Mouse (Mus musculus): Measurements from ENCODE around the gene Nrip1. TPM values are rescaled to one million over a fixed set of nuclear protein-coding genes. Genes with fewer than 3 reads are reported as not detected.
A peak's percentile ranks its signal among the peaks of the same experiment; 100 is the strongest.

The Nrip1 gene
- 23.6 and 26.5 TPM in 2 replicates for polyA plus RNA-seq (2014; fragmentation: Nextera tagmentation; extraction: Ambion mirVana)

DNA sequence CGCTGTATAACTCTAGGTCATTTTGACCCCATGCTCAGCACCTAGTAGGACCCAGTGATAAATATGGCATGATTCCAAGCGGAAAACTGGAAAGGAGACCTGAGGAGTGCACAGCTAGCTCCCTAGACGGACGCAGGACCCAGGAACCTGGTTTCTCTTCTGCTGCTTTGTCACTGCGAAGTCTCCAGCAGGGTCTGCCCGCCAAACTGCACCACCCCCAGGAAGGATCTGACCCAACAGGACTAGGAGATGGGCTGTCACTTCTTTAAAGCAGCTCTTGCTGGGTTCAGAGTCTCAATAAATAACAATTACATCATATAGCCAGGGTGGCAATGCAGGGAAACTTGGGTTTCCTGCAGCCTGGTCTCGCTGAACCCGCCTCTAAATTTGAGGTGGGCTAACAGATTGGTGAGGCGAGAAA is at the start of gene Nrip1:
Gene Nrip1 (minus strand): TSS at position 157 of the 421 bp plus-strand sequence.
- 1% methylated on average over 9 of the region's 9 CpGs for WGBS (ENCODE audit: insufficient replicate concordance)
- peak; percentile 8 for ATAC-seq (replicated peaks; ENCODE audit: insufficient number of reproducible peaks, low FRiP score, low TSS enrichment)
- H3K27me3 ChIP-seq (ENCODE audit: control insufficient read depth, insufficient read depth, low read length) = no peaks in the 10 kb centered on the region
- H3K4me3 ChIP-seq (ENCODE audit: low read depth, low read length) = peak within 1 kb of the TSS; percentile 95
- H3K36me3 ChIP-seq (ENCODE audit: control insufficient read depth, insufficient read depth, low read length) = no peaks in the 10 kb centered on the region
- peak within 1 kb of the TSS; percentile 99 for H3K27ac ChIP-seq (ENCODE audit: low read depth, low read length)
- no peaks in the 10 kb centered on the region for H3K9me3 ChIP-seq (replicated peaks; ENCODE audit: control insufficient read depth, low read length)
- H3K4me1 ChIP-seq (ENCODE audit: control insufficient read depth, insufficient read depth, low read length) = peaks cover 8% of the 10 kb centered on the region; the same call in 1 of the 2 replicates
- H3K9ac ChIP-seq (ENCODE audit: low read depth, low read length) = peak within 1 kb of the TSS; percentile 97
- peak within 1 kb of the TSS; percentile 65 for H3K4me2 ChIP-seq

DNA sequence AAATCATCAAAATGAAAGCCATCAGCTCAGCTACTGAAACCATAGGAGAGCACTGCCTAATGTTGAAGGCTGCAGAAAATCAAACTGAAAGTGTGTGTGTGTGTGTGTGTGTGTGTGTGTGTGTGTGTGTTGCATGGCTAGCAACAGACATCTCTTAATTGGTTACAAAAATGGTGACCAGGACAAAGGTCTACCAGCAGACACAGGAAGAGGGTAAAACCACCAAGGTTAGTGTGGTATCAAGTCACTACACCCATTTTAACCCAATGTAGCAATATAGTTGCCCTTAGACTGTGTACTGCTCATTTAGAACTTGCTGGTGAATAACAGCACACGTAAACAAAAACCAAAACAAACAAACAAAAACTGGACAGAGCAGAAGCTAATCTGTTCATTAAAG is 48.9 kb upstream of the Nrip1 start:
- H3K4me3 ChIP-seq (ENCODE audit: low read depth, low read length) = no peak overlapping the region
- H3K4me2 ChIP-seq = no peak overlapping the region
- WGBS (ENCODE audit: insufficient replicate concordance) = 79% methylated on average over 1 of the region's 1 CpGs
- H3K27me3 ChIP-seq (ENCODE audit: control insufficient read depth, insufficient read depth, low read length) = no peaks in the 10 kb centered on the region
- H3K9ac ChIP-seq (ENCODE audit: low read depth, low read length) = no peak overlapping the region
- ATAC-seq (replicated peaks; ENCODE audit: insufficient number of reproducible peaks, low FRiP score, low TSS enrichment) = no peak
- H3K9me3 ChIP-seq (replicated peaks; ENCODE audit: control insufficient read depth, low read length) = no peaks in the 10 kb centered on the region
- H3K4me1 ChIP-seq (ENCODE audit: control insufficient read depth, insufficient read depth, low read length) = no peaks in the 10 kb centered on the region
- no peaks in the 10 kb centered on the region for H3K36me3 ChIP-seq (ENCODE audit: control insufficient read depth, insufficient read depth, low read length)
- H3K27ac ChIP-seq (ENCODE audit: low read depth, low read length) = no peak overlapping the region

DNA sequence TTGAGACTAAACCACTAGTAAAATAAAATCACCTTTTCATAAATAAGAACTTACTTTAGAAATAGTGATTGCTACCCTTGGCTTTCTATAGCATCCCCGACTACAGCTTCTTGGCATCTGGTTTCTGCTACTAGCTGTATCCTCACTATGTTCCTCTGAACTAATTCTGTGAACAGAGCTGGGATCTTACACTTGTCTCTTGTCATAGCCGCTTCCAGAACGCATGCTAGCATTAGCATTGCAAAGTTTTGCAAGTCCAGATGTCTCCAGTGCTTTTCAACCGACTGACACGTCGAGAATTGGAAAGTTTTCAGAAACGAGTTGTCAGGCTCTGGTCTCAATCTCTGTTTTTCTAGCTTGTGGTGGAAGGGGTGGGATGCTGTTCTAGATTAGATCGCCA is 46.2 kb upstream of the Nrip1 start:
- H3K36me3 ChIP-seq (ENCODE audit: control insufficient read depth, insufficient read depth, low read length) = no peaks in the 10 kb centered on the region
- H3K27ac ChIP-seq (ENCODE audit: low read depth, low read length) = no peak overlapping the region
- H3K9me3 ChIP-seq (replicated peaks; ENCODE audit: control insufficient read depth, low read length) = no peaks in the 10 kb centered on the region
- H3K27me3 ChIP-seq (ENCODE audit: control insufficient read depth, insufficient read depth, low read length) = no peaks in the 10 kb centered on the region
- no peaks in the 10 kb centered on the region for H3K4me1 ChIP-seq (ENCODE audit: control insufficient read depth, insufficient read depth, low read length)
- no peak overlapping the region for H3K4me2 ChIP-seq
- no peak overlapping the region for H3K4me3 ChIP-seq (ENCODE audit: low read depth, low read length)
- no peak for ATAC-seq (replicated peaks; ENCODE audit: insufficient number of reproducible peaks, low FRiP score, low TSS enrichment)
- H3K9ac ChIP-seq (ENCODE audit: low read depth, low read length) = no peak overlapping the region
- WGBS (ENCODE audit: insufficient replicate concordance) = 54% methylated on average over 8 of the region's 8 CpGs

DNA sequence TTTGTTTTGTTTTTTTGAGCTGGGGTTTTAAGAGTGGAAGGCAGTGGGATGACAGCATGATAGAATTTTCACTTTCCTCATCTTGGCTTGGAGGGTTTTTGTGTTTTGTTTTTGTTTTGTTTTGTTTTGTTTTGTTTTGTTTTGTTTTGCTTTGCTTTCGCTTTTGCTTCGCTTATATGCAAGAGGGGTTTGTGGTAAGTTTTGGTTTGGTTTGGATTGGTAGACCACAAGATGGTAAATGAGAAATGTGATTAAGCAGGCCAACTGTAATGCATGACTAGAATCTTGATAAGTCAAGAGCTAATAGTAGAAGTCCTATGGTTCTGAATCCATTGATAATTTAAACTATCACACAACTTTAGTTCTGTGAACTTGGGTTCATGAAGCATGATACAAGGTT is 42.9 kb upstream of the Nrip1 start:
- no peaks in the 10 kb centered on the region for H3K9me3 ChIP-seq (replicated peaks; ENCODE audit: control insufficient read depth, low read length)
- no peak for ATAC-seq (replicated peaks; ENCODE audit: insufficient number of reproducible peaks, low FRiP score, low TSS enrichment)
- no peaks in the 10 kb centered on the region for H3K36me3 ChIP-seq (ENCODE audit: control insufficient read depth, insufficient read depth, low read length)
- H3K4me1 ChIP-seq (ENCODE audit: control insufficient read depth, insufficient read depth, low read length) = no peaks in the 10 kb centered on the region
- no peak overlapping the region for H3K9ac ChIP-seq (ENCODE audit: low read depth, low read length)
- WGBS (ENCODE audit: insufficient replicate concordance) = 86% methylated on average over 2 of the region's 2 CpGs
- H3K27me3 ChIP-seq (ENCODE audit: control insufficient read depth, insufficient read depth, low read length) = no peaks in the 10 kb centered on the region
- H3K4me3 ChIP-seq (ENCODE audit: low read depth, low read length) = no peak overlapping the region
- no peak overlapping the region for H3K4me2 ChIP-seq
- no peak overlapping the region for H3K27ac ChIP-seq (ENCODE audit: low read depth, low read length)

DNA sequence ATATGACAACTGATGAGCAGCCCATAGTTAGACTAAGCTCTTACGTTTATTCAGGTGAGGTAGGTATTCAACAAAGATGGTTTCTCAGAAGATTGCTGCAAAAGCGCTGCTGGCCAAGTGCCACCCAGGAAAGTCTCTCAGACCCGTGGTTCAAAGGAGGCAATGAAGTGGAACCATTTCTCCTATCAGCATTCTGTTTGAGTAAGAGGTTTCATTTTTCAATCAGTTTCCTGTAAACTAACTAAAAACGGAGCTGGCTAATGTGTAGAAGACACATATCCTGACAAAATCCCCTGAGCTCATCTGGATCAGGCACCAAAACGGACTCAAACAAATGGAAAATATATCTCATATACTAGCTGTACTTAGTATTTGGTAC is 42.4 kb upstream of the Nrip1 start:
- Histone ChIP-seq H3K27ac (ENCODE audit: low read depth, low read length) (no peak overlapping the region), H3K4me1 (ENCODE audit: control insufficient read depth, insufficient read depth, low read length) (no peaks in the 10 kb centered on the region), H3K9ac (ENCODE audit: low read depth, low read length) (no peak overlapping the region), H3K36me3 (ENCODE audit: control insufficient read depth, insufficient read depth, low read length) (no peaks in the 10 kb centered on the region), H3K27me3 (ENCODE audit: control insufficient read depth, insufficient read depth, low read length) (no peaks in the 10 kb centered on the region), H3K9me3 (replicated peaks; ENCODE audit: control insufficient read depth, low read length) (no peaks in the 10 kb centered on the region), H3K4me2 (no peak overlapping the region), H3K4me3 (ENCODE audit: low read depth, low read length) (no peak overlapping the region)
- 73% methylated on average over 5 of the region's 5 CpGs for WGBS (ENCODE audit: insufficient replicate concordance)
- no peak for ATAC-seq (replicated peaks; ENCODE audit: insufficient number of reproducible peaks, low FRiP score, low TSS enrichment)

DNA sequence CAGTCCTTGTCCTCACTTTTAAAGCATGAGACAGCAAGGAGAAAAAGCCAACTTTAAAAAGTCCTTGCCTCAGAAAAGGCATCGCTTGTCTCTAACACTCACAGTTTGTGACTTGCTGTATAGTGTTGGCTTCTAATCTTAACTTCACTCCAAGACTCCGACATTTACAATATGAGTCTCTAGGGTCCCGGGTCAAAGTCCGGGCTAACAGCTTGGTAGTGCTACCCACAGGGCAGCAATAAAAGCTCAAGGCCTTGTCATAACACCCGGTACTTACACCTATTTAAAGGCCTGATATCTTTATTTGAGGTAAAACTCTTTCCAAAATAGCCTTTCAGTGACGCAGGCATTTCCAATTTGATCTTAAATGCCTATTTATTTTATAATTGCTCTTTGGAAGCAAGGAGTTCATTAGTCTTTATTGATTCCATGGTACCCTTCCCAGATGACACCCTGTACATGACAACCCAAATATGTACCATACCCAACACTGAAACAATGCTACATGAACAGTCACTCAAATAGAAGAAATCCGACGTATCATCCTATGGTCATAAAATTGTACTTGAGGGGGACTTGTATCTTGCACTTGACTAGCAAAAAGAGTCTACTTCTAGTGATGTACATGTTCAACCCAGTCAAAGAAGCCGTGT is 41.9 kb upstream of the Nrip1 start:
- Histone ChIP-seq H3K27me3 (ENCODE audit: control insufficient read depth, insufficient read depth, low read length) (no peaks in the 10 kb centered on the region), H3K4me3 (ENCODE audit: low read depth, low read length) (no peak overlapping the region), H3K9me3 (replicated peaks; ENCODE audit: control insufficient read depth, low read length) (no peaks in the 10 kb centered on the region), H3K4me1 (ENCODE audit: control insufficient read depth, insufficient read depth, low read length) (no peaks in the 10 kb centered on the region), H3K4me2 (no peak overlapping the region), H3K27ac (ENCODE audit: low read depth, low read length) (no peak overlapping the region), H3K9ac (ENCODE audit: low read depth, low read length) (no peak overlapping the region), H3K36me3 (ENCODE audit: control insufficient read depth, insufficient read depth, low read length) (no peaks in the 10 kb centered on the region)
- 82% methylated on average over 9 of the region's 9 CpGs for WGBS (ENCODE audit: insufficient replicate concordance)
- ATAC-seq (replicated peaks; ENCODE audit: insufficient number of reproducible peaks, low FRiP score, low TSS enrichment) = no peak

DNA sequence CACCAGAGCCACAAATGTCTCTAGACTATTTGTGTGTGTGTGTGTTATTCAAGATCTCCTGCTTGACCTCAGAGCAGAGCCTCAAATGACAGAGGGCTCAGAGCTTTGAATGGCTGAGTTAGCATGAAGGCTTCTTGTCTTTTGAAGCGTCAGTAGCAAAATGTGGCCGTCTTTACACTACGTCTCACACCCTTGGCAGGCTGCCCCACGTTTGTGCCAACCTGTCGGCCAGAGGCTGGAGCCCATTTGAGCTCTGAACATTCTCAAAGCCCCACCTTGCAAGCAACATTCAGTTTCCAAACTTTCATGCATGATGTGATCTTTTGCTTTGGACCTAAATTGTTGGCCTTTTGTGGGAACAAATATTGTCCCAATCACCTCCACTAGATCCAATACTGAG is 40.9 kb upstream of the Nrip1 start:
- no peaks in the 10 kb centered on the region for H3K27me3 ChIP-seq (ENCODE audit: control insufficient read depth, insufficient read depth, low read length)
- H3K9ac ChIP-seq (ENCODE audit: low read depth, low read length) = no peak overlapping the region
- no peaks in the 10 kb centered on the region for H3K9me3 ChIP-seq (replicated peaks; ENCODE audit: control insufficient read depth, low read length)
- H3K36me3 ChIP-seq (ENCODE audit: control insufficient read depth, insufficient read depth, low read length) = no peaks in the 10 kb centered on the region
- H3K4me2 ChIP-seq = no peak overlapping the region
- no peak overlapping the region for H3K27ac ChIP-seq (ENCODE audit: low read depth, low read length)
- H3K4me3 ChIP-seq (ENCODE audit: low read depth, low read length) = no peak overlapping the region
- no peak for ATAC-seq (replicated peaks; ENCODE audit: insufficient number of reproducible peaks, low FRiP score, low TSS enrichment)
- WGBS (ENCODE audit: insufficient replicate concordance) = 71% methylated on average over 5 of the region's 5 CpGs
- no peaks in the 10 kb centered on the region for H3K4me1 ChIP-seq (ENCODE audit: control insufficient read depth, insufficient read depth, low read length)

DNA sequence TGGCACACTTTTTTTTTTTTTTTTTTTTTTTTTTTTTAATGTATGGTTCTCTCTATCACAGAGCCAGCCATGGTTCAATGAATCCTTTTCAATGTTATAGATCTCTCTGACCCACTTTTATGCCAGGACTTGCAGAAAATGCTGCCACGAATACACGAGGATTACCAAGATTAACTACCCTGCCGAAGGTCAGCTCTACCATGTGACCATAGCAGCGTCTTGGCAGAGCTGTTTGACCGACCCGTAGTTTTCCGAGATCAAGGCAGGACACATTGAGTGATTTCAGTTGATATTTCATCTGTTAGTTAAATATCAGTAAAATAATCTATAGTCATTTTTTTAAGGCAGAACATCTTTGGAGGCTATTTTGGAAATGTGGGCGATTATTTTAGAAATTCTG is 40.0 kb upstream of the Nrip1 start:
- H3K4me2 ChIP-seq = no peak overlapping the region
- H3K4me3 ChIP-seq (ENCODE audit: low read depth, low read length) = no peak overlapping the region
- ATAC-seq (replicated peaks; ENCODE audit: insufficient number of reproducible peaks, low FRiP score, low TSS enrichment) = no peak
- H3K9me3 ChIP-seq (replicated peaks; ENCODE audit: control insufficient read depth, low read length) = no peaks in the 10 kb centered on the region
- H3K9ac ChIP-seq (ENCODE audit: low read depth, low read length) = no peak overlapping the region
- no peaks in the 10 kb centered on the region for H3K36me3 ChIP-seq (ENCODE audit: control insufficient read depth, insufficient read depth, low read length)
- H3K27me3 ChIP-seq (ENCODE audit: control insufficient read depth, insufficient read depth, low read length) = no peaks in the 10 kb centered on the region
- WGBS (ENCODE audit: insufficient replicate concordance) = 88% methylated on average over 8 of the region's 8 CpGs
- H3K27ac ChIP-seq (ENCODE audit: low read depth, low read length) = no peak overlapping the region
- no peaks in the 10 kb centered on the region for H3K4me1 ChIP-seq (ENCODE audit: control insufficient read depth, insufficient read depth, low read length)

DNA sequence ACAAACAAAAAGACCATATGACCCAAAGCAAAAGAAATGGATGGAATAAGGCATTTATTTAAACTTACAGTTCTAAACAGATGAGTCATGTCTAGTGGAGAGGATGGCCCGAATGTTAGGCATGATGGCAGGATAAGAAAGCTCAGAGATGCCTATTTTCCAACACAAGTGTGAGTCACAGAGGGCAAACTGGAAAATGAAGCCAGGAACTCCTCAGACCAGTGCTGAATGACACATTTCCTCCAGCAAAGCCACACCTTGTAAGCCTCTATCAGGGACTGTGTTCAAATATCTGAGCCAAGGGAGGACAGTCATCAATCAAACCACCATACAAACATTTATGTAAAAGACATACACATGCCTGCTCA is 35.7 kb upstream of the Nrip1 start:
- no peak overlapping the region for H3K27ac ChIP-seq (ENCODE audit: low read depth, low read length)
- ATAC-seq (replicated peaks; ENCODE audit: insufficient number of reproducible peaks, low FRiP score, low TSS enrichment) = no peak
- no peaks in the 10 kb centered on the region for H3K36me3 ChIP-seq (ENCODE audit: control insufficient read depth, insufficient read depth, low read length)
- peaks cover 3% of the 10 kb centered on the region; the same call in 1 of the 2 replicates for H3K4me1 ChIP-seq (ENCODE audit: control insufficient read depth, insufficient read depth, low read length)
- no peak overlapping the region for H3K9ac ChIP-seq (ENCODE audit: low read depth, low read length)
- no peaks in the 10 kb centered on the region for H3K27me3 ChIP-seq (ENCODE audit: control insufficient read depth, insufficient read depth, low read length)
- H3K4me2 ChIP-seq = no peak overlapping the region
- H3K4me3 ChIP-seq (ENCODE audit: low read depth, low read length) = no peak overlapping the region
- no peaks in the 10 kb centered on the region for H3K9me3 ChIP-seq (replicated peaks; ENCODE audit: control insufficient read depth, low read length)
- WGBS (ENCODE audit: insufficient replicate concordance) = 30% methylated on average over 1 of the region's 1 CpGs
